Mouse (Mus musculus) kidney, adult 11 months (tissue): ENCODE measurements around the gene Kcnh4.

Experiments used
- DNase-seq: peaks from one replicate; pipeline ENCODE4 v3.0.0; 2022

The Kcnh4 gene

DNA sequence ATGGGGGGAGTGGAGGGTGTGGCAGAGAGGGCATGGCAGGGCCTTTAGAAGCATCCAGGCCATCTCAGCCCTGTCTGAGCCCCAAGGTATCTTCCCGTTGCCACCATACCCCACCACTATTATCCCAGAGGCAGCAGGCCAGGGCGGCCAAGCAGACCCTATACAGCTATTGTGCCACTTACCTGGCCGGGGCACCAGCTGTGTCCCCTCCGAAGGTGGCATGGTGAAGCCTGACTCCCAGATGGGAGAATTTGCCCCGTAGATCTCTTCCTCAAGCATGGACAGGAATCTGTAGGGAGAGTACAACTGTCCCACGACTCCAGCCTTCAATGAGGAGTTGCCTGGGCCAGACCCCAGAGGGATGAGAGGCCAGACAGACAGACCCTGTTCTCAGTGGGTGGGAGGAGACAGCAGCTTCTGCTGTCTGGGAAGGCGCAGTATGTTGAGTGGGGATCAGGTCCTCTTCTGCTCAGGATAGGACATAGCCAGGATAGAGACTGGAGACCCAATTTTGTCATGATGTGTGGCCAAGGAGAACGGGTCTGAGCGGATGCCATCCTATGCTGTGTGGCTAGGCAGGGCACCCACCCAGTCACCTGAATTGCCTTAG, 50.4 kb downstream of the Kcnh4 start:
- no peak for DNase-seq

DNA sequence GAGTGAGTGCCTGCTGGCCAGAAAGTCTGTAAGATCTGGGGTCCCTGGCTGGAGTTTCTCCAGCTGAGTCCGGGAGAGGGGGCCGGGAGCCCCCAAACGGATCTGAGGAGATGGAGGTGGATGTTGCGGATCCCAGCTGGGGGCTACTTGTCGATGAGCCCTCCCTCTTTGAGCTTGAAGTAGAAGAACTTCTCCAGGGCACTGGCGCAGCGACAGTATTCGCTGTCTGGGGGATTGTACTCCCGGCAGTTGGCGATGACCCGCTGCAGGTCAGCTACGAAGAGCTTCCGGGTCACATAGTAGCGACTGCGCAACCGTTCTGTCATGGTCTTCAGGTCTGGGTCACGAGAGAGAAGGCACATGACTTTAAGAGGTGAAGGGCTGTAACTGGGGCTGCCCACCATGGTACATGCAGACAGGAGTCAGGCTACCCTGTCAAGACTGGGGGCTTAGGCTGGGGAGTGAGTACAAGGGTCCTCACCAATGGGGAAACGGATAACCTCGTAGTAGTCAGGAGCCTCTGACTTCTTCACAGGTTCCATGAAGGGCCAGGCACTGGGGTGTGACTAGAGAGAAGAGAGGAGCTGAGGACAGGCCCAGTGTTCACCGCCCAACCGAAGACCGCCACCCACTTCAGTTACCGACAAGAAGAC, 54.5 kb downstream of the Kcnh4 start:
- no peak for DNase-seq

DNA sequence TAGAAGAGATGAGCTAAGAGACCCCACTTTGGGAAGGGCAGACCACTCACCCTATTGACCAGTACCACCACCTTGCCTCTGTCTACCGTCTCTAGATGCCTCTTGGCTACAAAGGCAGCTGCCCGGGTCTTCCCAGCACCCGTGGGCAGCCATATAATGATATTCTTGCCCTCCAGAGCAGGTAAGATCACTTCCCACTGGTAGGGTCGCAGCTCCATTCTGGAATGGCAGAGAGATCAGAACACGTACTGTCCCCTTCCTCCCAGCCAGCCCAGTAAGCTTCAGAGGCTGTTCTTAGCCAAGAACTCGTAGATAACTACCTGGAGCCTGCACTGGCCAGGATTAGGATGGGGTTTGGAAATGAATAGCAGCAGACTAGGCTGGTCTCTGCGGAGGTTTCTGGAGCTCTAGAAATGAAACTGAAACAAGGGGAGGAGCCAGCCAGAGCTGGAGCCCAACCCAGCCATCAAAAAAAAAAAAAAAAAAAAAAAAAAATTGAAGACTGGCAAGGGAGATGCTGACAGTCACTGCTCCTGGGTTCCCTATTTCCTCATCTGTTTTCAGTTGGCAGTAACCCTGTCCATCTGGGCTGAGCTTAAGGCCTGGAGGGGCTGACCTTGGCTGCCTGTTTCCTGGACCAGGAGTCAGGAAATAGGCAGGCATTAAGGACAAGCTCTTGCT, 55.8 kb downstream of the Kcnh4 start, which contains the start of gene Dhx58:
Gene Dhx58, minus strand, starts transcription at position 421 of the 681 bp plus-strand sequence.
- no peak for DNase-seq

DNA sequence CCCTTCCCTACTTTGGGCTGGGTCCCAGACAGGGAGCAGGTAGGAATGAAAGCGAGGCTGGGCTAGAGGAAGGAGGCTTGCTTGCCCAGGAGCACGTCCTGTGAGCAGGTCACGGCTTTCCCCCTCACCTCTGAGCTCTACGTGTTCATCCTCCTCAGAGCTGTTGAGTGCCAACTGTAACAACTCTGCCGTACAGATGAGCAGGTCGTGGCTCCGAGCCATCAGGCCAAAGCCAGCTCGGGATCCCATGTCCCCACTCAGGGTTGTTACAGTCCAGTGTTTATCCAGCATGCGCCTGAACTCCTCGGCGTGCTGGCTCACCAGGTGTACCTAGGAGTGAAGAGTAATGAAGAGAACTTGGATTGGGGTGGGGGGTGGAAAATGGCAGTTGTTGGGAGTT, 56.4 kb downstream of the Kcnh4 start:
- DNase-seq = peak; percentile 71

DNA sequence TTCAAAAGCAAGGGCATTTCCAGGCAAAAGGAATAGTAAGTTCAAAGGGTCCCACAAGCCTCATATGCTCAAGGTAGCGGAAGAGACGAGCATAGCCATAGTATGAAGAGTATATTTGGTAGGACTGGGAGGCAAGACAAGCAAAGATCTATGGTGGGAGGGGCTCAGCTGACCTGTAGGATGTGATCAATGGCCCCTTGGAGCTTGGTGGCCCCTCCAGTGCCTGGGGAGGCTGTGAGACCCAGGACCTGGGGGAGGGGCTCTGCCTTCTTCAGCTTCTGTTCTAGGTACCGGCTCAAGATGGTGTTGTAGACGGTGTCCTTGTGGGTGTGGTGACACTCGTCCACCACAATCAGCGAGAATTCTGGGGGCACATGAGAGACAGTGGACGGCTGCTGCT, 56.8 kb downstream of the Kcnh4 start:
- DNase-seq = no peak

DNA sequence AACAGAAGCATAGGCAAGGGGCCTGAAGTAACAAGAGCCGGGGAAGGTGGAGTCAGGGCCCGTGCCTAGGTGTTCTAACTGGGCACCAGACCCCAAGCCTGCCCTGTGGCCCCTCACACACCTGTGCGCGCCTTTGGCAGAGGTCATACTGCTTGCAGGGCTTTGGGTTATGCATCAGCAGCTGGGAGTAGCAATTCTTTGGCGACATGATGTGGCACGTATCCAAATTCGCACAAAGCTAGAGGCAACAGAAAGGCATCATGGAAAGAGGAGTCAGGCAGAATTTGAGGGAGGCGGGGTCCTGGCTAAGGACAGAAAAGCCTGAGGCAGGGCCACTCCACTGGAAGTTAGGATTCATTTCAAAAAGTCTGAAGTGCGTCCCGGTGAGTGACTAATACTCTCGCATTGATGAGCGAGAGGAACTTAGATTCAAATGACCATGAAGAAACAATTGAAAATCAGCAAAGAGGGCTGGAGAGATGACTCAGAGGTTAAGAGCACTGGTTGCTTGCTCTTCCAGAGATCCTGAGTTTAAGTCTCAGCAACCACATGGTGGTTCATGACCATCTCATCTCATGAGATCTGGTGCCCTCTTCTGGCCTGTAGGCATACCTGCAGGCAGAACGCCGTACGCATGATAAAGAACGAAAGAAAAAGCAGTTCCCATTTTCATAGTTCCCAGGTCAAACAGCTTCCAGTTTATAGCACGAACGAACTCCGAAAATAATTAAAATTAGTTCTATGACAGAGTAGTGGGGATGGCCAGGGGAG, 57.5 kb downstream of the Kcnh4 start:
- peak; percentile 44 for DNase-seq

DNA sequence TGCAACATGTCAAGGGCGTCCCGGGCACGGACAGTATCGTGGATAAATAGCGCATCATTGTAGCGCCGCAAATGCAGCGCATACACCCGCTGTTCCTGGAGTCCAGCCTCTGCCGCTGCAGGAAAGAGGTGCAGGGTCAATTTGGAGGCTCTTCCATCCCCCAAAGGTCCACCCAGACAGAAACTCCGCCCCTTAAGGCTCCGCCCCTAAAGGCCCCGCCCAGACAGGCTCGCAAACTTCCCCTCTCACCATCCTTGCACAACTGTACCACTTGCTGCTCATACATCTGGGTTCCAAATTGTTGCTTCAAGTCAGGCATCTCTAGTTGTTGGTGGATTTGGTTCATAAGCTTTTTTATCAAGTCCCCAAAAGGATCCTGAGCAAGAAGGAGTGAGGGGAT, 58.4 kb downstream of the Kcnh4 start:
- peak; percentile 36 for DNase-seq

DNA sequence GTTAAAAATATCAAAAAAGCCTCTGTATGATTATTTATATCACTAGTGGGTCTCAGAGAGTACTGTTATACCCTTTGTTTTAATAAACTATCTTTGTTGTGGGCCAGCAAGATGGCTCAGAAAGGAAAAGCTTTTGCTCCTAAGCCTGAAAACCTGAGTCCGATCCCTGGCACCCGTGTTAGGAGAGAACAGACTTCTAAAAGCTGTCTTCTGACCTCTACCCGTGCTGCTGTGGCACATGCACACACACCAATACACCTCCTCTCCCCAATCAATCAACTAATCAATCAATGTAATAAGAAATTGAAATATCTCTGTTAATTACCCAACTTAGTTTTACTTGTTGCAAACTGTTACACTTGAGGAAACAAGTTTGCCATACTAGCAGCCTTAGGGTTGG, 59.0 kb downstream of the Kcnh4 start:
- no peak for DNase-seq

DNA sequence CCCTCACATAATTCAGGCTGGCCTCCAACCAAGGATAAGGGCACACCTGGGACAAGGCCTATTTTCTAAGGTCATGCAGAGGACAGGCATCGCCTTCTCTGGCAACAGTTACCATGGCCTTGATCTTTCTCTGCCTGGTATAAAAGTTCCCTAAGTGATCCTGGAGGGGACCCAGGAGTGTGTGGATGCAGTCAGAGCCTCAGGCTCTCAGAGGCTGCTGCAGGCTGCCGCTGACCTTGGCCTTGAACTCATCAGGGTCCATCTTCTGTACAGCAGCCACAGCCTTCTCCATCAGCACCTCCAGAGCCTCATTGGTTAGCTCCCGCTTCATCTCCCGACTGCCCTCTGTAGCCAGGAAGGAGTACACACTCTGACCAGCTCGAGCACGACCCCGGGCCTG, 61.8 kb downstream of the Kcnh4 start:
- DNase-seq = no peak

DNA sequence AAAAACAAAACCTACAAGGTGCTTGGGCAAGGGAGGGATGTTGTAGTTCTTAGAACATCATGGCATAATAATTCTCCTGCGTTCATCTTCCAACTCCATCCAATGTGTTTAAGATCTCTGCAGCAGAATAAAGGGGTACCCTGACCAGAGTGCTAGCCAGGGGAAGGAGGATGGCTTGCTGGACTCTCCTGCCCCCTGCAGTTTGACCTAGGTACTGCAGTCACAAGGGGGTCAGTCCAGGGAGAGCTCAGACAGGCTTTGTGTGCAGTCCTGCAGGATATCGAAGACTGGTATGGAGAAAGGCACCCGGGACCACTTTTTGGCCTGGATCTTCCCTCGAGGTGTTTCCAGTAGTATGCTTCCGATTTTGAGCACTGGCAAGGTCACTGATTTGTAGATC, 64.8 kb downstream of the Kcnh4 start:
- DNase-seq = peak; percentile 47

DNA sequence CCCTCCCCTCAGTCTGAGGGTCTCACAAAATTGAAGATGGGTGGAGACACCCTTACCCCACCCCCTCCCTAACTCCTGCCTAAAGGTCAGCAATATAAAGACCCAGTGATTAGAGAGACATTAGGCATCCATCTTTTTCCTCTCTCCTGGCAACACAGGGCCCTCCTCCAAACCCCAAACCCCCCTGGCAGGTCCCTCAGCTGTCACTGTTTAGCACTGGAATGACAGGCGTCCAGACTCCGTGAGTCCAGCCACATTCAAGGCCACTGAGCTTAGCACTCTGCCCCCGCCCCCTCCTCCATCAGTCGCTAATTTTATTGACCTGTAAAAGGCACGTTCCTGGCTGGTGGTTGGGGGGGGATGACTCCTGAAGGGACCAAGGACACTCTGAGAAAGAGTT, 66.6 kb downstream of the Kcnh4 start:
- no peak for DNase-seq

DNA sequence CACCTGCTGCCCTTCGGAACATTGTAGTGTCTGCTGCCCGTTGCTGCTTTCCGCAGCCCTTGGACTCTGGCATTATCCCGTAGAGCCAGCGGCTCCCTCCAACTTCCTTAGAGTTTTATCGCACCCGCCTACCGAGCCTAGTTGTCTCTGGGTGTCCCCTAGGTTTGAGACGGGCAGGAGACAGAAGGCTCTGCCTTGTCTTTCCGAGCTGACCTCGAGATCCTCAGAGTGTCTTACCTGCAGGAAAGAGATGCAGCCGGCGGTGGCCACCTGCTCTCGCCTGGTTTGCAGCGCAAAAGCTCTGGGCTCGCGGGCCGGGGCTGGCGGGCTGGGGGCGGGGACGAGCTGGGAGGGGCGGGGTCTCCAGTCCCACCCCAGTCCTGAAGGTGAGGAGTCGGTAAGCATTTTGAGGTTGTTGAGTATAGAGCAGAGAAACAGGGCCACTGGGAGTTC, 67.6 kb downstream of the Kcnh4 start, which contains the start of gene Zfp385c:
Gene Zfp385c, minus strand, starts transcription at position 292 of the 453 bp plus-strand sequence.
- DNase-seq = no peak

DNA sequence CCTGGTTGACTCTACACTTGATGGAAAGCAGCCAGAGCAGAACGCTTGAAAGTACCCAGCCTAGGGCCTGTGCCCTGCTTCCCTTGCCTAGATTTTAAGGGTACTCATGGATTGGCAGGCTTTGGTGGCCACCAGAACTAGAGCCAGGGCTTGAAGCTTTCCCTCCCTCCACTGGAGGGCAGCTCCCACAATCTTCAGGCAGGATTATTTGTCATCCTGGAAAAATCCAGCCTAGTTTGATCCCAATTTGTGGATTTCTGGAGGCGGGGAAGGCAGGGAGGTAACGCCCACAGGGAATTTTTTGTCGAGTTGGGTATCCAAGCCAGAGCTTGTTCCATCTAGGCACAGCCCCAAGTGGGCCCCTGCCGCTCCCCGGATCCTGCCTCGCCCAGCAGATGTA, 69.4 kb downstream of the Kcnh4 start:
- no peak for DNase-seq
